22 mouse cellular contexts compared by ENCODE assay signal in the genomic region with DNA sequence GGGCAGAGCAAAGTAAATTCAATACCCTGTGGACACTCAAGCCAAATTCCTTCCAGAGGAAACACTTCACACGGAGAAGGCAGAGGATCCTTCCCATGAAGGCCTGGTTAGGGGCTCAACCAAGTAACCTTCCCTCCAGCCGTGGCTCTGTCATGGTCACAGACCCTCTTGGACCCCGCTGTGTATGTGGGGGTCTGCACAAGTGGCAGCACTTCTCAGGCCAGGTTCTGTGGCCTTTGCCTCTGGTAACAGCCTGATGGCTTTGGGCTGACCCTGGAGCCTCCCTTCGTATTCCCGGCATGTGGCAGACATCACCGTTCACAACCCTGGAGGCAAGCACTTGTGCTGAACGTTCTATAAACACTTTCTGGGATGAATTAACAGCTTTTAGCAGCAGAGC. TPM values are rescaled to one million over a fixed set of nuclear protein-coding genes. Genes with fewer than 3 reads are reported as not detected.
"Had no signal": no experiment of that assay in that cellular context is flagged by ENCODE, and none has a peak within 500 bp of the region (broad histone marks: within the 10 kb centered on the region; RNA-seq: fewer than 3 reads in every experiment).

No protein-coding gene starts in this region.

- H3K9me3 ChIP-seq: kidney, embryonic 15.5 days had no signal

- DNase-seq: kidney, adult 11 months; kidney, adult 8-10 months; kidney, postnatal 10 days; kidney, postnatal 36 days; layer of hippocampus, postnatal 36 days; left cerebral cortex, postnatal 4 days; liver, postnatal 0 days; lung, embryonic 14.5 days; lung, postnatal 10 days; lung, postnatal 4 days; midbrain, embryonic 14.5 days; right cerebral cortex, postnatal 14 days; right cerebral cortex, postnatal 4 days; spleen, adult 18-20 months; thymus, adult 2 months; thymus, postnatal 14 days; thymus, postnatal 4 days had no signal

- H3K4me1 ChIP-seq: kidney, embryonic 15.5 days had no signal

- H3K4me2 ChIP-seq: kidney, embryonic 15.5 days; liver, embryonic 11.5 days; lung, embryonic 14.5 days; midbrain, embryonic 11.5 days had no signal

- H3K27ac ChIP-seq: kidney, embryonic 15.5 days; liver, embryonic 14.5 days had no signal

- ATAC-seq: liver, postnatal 0 days had no signal

- H3K9ac ChIP-seq: kidney, embryonic 15.5 days; liver, embryonic 14.5 days; liver, postnatal 0 days; lung, embryonic 14.5 days had no signal

- H3K27me3 ChIP-seq: kidney, embryonic 15.5 days had no signal

- H3K4me3 ChIP-seq: kidney, embryonic 15.5 days had no signal

- H3K36me3 ChIP-seq: kidney, embryonic 15.5 days had no signal

RNA-seq across cellular contexts. Expression of a gene that starts 14.3 kb away (rescaled TPM):
- total RNA-seq: megakaryocyte-erythroid progenitor cell, adult 5-6 weeks had no signal
- polyA plus RNA-seq: midbrain, embryonic 11.5 days had no signal
